Mouse (Mus musculus): Measurements from ENCODE around the gene Xlr5c. TPM values are rescaled to one million over a fixed set of nuclear protein-coding genes. Genes with fewer than 3 reads are reported as not detected.
"Not testable (repeated sequence)": the region's sequence is repeated elsewhere in the genome, so short reads cannot be mapped to it uniquely, and the experiment has no call there.

Xlr5c gene
- total RNA-seq (2021), result not detected

- intact Hi-C loops (cut with DNase I); DNase-seq: not testable (repeated sequence)
Observed at GRCm38 (mm10) chrX:73292876-73293275, at the start of gene Xlr5c, which contains the start of gene Xlr5a. TSS of gene Xlr5c (minus strand) at chrX:73292976. TSS of gene Xlr5a (minus strand) at chrX:73292976.

GRCm38 (mm10) chrX:73342483-73342895, 49.7 kb upstream of the Xlr5c start, which contains the start of gene Zfp275:
TSS of gene Zfp275 (plus strand) at chrX:73342621.
- intact Hi-C loops (cut with DNase I), result no loop called here

GRCm38 (mm10) chrX:73342068-73342467, 49.3 kb upstream of the Xlr5c start:
- intact Hi-C loops (cut with DNase I), result no loop called here
- DNase-seq, result no peak

More at GRCm38 (mm10) chrX:73342483-73342895, 49.7 kb upstream of the Xlr5c start, which contains the start of gene Zfp275:
- DNase-seq, result peak; percentile 79

- DNase-seq, result no peak
- intact Hi-C loops (cut with DNase I), result no loop called here
Observed at GRCm38 (mm10) chrX:73341473-73341872, 48.7 kb upstream of the Xlr5c start.

- intact Hi-C loops (cut with DNase I), result no loop called here
- no peak for DNase-seq
Observed at GRCm38 (mm10) chrX:73336740-73337139, 44.0 kb upstream of the Xlr5c start, which contains the start of gene Gm45015. TSS of gene Gm45015 (minus strand) at chrX:73336840.

- intact Hi-C loops (cut with DNase I), result no loop called here
- DNase-seq, result no peak
Observed at GRCm38 (mm10) chrX:73333548-73333947, 40.8 kb upstream of the Xlr5c start.

- DNase-seq, result no peak
- intact Hi-C loops (cut with DNase I), result no loop called here
Observed at GRCm38 (mm10) chrX:73327215-73327614, 34.4 kb upstream of the Xlr5c start.

GRCm38 (mm10) chrX:73321029-73321428, 28.3 kb upstream of the Xlr5c start:
- no peak for DNase-seq
- intact Hi-C loops (cut with DNase I), result no loop called here

- intact Hi-C loops (cut with DNase I), result loop anchor here (10.0 kb wide), 1 partner anchor 102 kb away; the partner anchor contains the start of gene Zfp92
- DNase-seq, result peak; percentile 16
Observed at GRCm38 (mm10) chrX:73312522-73312921, 19.7 kb upstream of the Xlr5c start.

- intact Hi-C loops (cut with DNase I); DNase-seq: not testable (repeated sequence)
Observed at GRCm38 (mm10) chrX:73295745-73296144, 3.0 kb upstream of the Xlr5c start.

- DNase-seq; intact Hi-C loops (cut with DNase I): not testable (repeated sequence)
Observed at GRCm38 (mm10) chrX:73265270-73265669, 27.5 kb downstream of the Xlr5c start, which contains the start of gene Xlr3c. TSS of gene Xlr3c (minus strand) at chrX:73265390.

GRCm38 (mm10) chrX:73262428-73262827, 30.3 kb downstream of the Xlr5c start:
- intact Hi-C loops (cut with DNase I); DNase-seq: not testable (repeated sequence)

- intact Hi-C loops (cut with DNase I); DNase-seq: not testable (repeated sequence)
Observed at GRCm38 (mm10) chrX:73242821-73243325, 49.9 kb downstream of the Xlr5c start, which contains the start of gene Xlr4c. TSS of gene Xlr4c (minus strand) at chrX:73243130.

Other genes starting within 250 kb of the Xlr5c start
- 10 to 100 TPM; 15.7 to 19.2 TPM for gene Pnma3, start 228.2 kb downstream of the Xlr5c start, total RNA-seq (2021)
- gene Xlr4a, start 210.5 kb downstream of the Xlr5c start, total RNA-seq (2021), result under 1 TPM; 0.54 to 0.56 TPM
- gene Xlr3a, start 195.9 kb downstream of the Xlr5c start, total RNA-seq (2021), result 1 to 10 TPM in 1 of 2 experiments, under 1 TPM in 1; 0.64 to 3.7 TPM
- gene Gm14685, start 175.9 kb downstream of the Xlr5c start, total RNA-seq (2021), result 1 to 10 TPM in 1 of 2 experiments, under 1 TPM in 1; 0.92 to 2.2 TPM
- under 1 TPM in 1 of 2 experiments, not detected in 1; 0.20 TPM for gene Xlr5b, start 144.2 kb downstream of the Xlr5c start, total RNA-seq (2021)
- gene DXBay18, start 143.5 kb downstream of the Xlr5c start, total RNA-seq (2021), result under 1 TPM in 1 of 2 experiments, not detected in 1; 0.46 TPM
- gene Spin2d, start 116.0 kb downstream of the Xlr5c start, total RNA-seq (2021), result not detected
- 10 to 100 TPM in 1 of 2 experiments, 1 to 10 TPM in 1; 3.6 to 13.1 TPM for gene Xlr3b, start 100.8 kb downstream of the Xlr5c start, total RNA-seq (2021)
- gene Xlr4b, start 78.6 kb downstream of the Xlr5c start, total RNA-seq (2021), result 1 to 10 TPM in 1 of 2 experiments, under 1 TPM in 1; 0.60 to 1.4 TPM
- 10 to 100 TPM; 16.2 to 17.1 TPM for gene F8a, start 64.7 kb downstream of the Xlr5c start, total RNA-seq (2021)
- not detected for gene Xlr4c, start 49.8 kb downstream of the Xlr5c start, total RNA-seq (2021)
- not detected for gene Xlr3c, start 27.6 kb downstream of the Xlr5c start, total RNA-seq (2021)
- gene Xlr5a, start within 50 bp of the Xlr5c start, total RNA-seq (2021), result not detected
- not detected for gene Gm45015, start 43.9 kb upstream of the Xlr5c start, total RNA-seq (2021)
- gene Zfp275, start 49.6 kb upstream of the Xlr5c start, total RNA-seq (2021), result 10 to 100 TPM; 20.3 to 20.7 TPM
- gene Gm18336, start 105.8 kb upstream of the Xlr5c start, total RNA-seq (2021), result under 1 TPM in 1 of 2 experiments, not detected in 1; 0.18 TPM
- 1 to 10 TPM; 2.7 to 3.7 TPM for gene Zfp92, start 118.1 kb upstream of the Xlr5c start, total RNA-seq (2021)
- gene Trex2, start 142.4 kb upstream of the Xlr5c start, total RNA-seq (2021), result not detected
- 10 to 100 TPM; 27.8 to 28.0 TPM for gene Haus7, start 166.1 kb upstream of the Xlr5c start, total RNA-seq (2021)
- 10 to 100 TPM; 49.5 to 51.5 TPM for gene Bgn, start 190.6 kb upstream of the Xlr5c start, total RNA-seq (2021)
- gene Atp2b3, start 210.1 kb upstream of the Xlr5c start, total RNA-seq (2021), result 10 to 100 TPM; 31.9 to 39.1 TPM